24 mouse cellular contexts compared by ENCODE assay signal in the genomic region with DNA sequence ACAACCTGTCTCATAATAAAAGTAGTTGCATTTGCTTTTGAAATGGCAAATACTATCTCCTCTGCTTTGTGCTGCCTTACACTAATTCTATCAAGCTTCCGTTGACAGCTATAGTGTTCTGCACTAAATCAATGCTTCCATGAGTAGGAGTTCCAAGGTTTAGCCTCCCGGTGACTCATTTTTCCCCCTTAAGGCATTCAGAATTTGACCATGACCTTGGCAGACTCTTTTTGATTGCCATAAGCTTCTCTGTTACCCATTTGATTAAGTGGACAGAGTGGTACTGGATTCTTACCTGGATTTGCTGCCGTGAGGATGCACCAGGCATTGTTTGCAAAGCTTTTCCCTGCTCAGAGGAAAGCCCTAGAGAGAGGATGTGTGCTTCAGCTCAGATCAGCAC.
DNase-seq lines count a peak whose midpoint lies in the region; ATAC-seq lines count a peak whose summit lies in the region.
"Had no signal": no experiment of that assay in that cellular context is flagged by ENCODE, and none has a peak within 500 bp of the region (broad histone marks: within the 10 kb centered on the region; RNA-seq: fewer than 3 reads in every experiment).

No protein-coding gene starts in this region.

- no peak for ATAC-seq in midbrain, embryonic 14.5 days (ENCODE audit: low FRiP score, low TSS enrichment)
- ATAC-seq in midbrain, embryonic 13.5 days, result no peak
- no peak for ATAC-seq in forebrain, embryonic 16.5 days
- ATAC-seq: activated CD4-positive, CD25-positive, alpha-beta regulatory T cell, adult 4 months; CD4-positive, CD25-positive, alpha-beta regulatory T cell, adult 4 months; forebrain, embryonic 13.5 days; forebrain, postnatal 0 days; intestine, postnatal 0 days had no signal

- no peak overlapping the region for H3K4me3 ChIP-seq in midbrain, embryonic 14.5 days (replicated peaks; ENCODE audit: low read depth, low read length)
- H3K4me3 ChIP-seq in midbrain, embryonic 13.5 days (replicated peaks), result no peak overlapping the region
- H3K4me3 ChIP-seq in forebrain, embryonic 16.5 days (replicated peaks; ENCODE audit: low read length), result no peak overlapping the region
- H3K4me3 ChIP-seq: forebrain, embryonic 10.5 days; forebrain, embryonic 13.5 days; gastrocnemius, adult 2 months; heart, embryonic 13.5 days; hindbrain, embryonic 15.5 days had no signal

- H3K9me3 ChIP-seq in midbrain, embryonic 14.5 days (ENCODE audit: control insufficient read depth, low read length), result no peaks in the 10 kb centered on the region
- no peaks in the 10 kb centered on the region for H3K9me3 ChIP-seq in midbrain, embryonic 13.5 days
- no peaks in the 10 kb centered on the region for H3K9me3 ChIP-seq in forebrain, embryonic 16.5 days (ENCODE audit: control insufficient read depth, low read length)
- H3K9me3 ChIP-seq: forebrain, embryonic 10.5 days; forebrain, embryonic 13.5 days; heart, embryonic 13.5 days; hindbrain, embryonic 15.5 days had no signal

- H3K9ac ChIP-seq in midbrain, embryonic 14.5 days (replicated peaks; ENCODE audit: low read length), result no peak overlapping the region
- no peak overlapping the region for H3K9ac ChIP-seq in midbrain, embryonic 13.5 days (replicated peaks)
- H3K9ac ChIP-seq in forebrain, embryonic 16.5 days (replicated peaks; ENCODE audit: low read depth, low read length), result no peak overlapping the region
- H3K9ac ChIP-seq: forebrain, embryonic 13.5 days; forebrain, postnatal 0 days; heart, embryonic 13.5 days; hindbrain, embryonic 15.5 days had no signal

- H3K27me3 ChIP-seq in midbrain, embryonic 14.5 days (ENCODE audit: control insufficient read depth, insufficient read depth, low read length), result no peaks in the 10 kb centered on the region
- no peaks in the 10 kb centered on the region for H3K27me3 ChIP-seq in midbrain, embryonic 13.5 days
- no peaks in the 10 kb centered on the region for H3K27me3 ChIP-seq in forebrain, embryonic 16.5 days (replicated peaks; ENCODE audit: control insufficient read depth, insufficient read depth, low read length)
- H3K27me3 ChIP-seq: forebrain, embryonic 13.5 days; heart, embryonic 13.5 days; hindbrain, embryonic 15.5 days had no signal

- no peaks in the 10 kb centered on the region for H3K36me3 ChIP-seq in midbrain, embryonic 14.5 days (ENCODE audit: control insufficient read depth, insufficient read depth, low read length)
- H3K36me3 ChIP-seq in midbrain, embryonic 13.5 days, result no peaks in the 10 kb centered on the region
- no peaks in the 10 kb centered on the region for H3K36me3 ChIP-seq in forebrain, embryonic 16.5 days (ENCODE audit: control insufficient read depth, insufficient read depth)
- H3K36me3 ChIP-seq: forebrain, embryonic 10.5 days; heart, embryonic 13.5 days; hindbrain, embryonic 15.5 days had no signal

- DNase-seq in adrenal gland, adult 2 months, result peak; percentile 59
- DNase-seq in adrenal gland, postnatal 4 days (ENCODE audit: low spot score in 2 of 2), result no peak
- no peak for DNase-seq in midbrain, embryonic 14.5 days
- DNase-seq in adrenal gland, postnatal 36 days, result peak; percentile 17 to 35
- no peak for DNase-seq in cerebellum, postnatal 36 days
- DNase-seq: cerebellum, adult 11-12 months; cerebellum, adult 8-10 months; cerebellum, postnatal 10 days; forebrain, postnatal 0 days; gastrocnemius, adult 2 months; gastrocnemius, postnatal 14 days; heart, adult 11 months; heart, postnatal 14 days; heart, postnatal 4 days; kidney, adult 2 months had no signal

- H3K27ac ChIP-seq in midbrain, embryonic 14.5 days (replicated peaks; ENCODE audit: low read depth, low read length), result 0 out of 2 replicates have a peak overlapping the region, but pooled peaks have one; percentile 32
- no peak overlapping the region for H3K27ac ChIP-seq in midbrain, embryonic 13.5 days
- no peak overlapping the region for H3K27ac ChIP-seq in forebrain, embryonic 16.5 days (ENCODE audit: low read length)
- H3K27ac ChIP-seq: forebrain, embryonic 10.5 days; forebrain, embryonic 13.5 days; gastrocnemius, adult 2 months; heart, embryonic 13.5 days; hindbrain, embryonic 15.5 days had no signal

- 70% methylated on average over 3 of the region's 3 CpGs for WGBS in midbrain, embryonic 14.5 days
- WGBS in midbrain, embryonic 13.5 days, result 68% methylated on average over 3 of the region's 3 CpGs
- WGBS in forebrain, embryonic 16.5 days, result 88% methylated on average over 3 of the region's 3 CpGs

- no peaks in the 10 kb centered on the region for H3K4me1 ChIP-seq in midbrain, embryonic 14.5 days (ENCODE audit: control insufficient read depth, insufficient read depth, low read length)
- H3K4me1 ChIP-seq in midbrain, embryonic 13.5 days (replicated peaks), result no peaks in the 10 kb centered on the region
- H3K4me1 ChIP-seq in forebrain, embryonic 16.5 days (replicated peaks; ENCODE audit: control insufficient read depth, insufficient read depth, low read length), result no peaks in the 10 kb centered on the region
- H3K4me1 ChIP-seq: forebrain, embryonic 10.5 days; forebrain, embryonic 13.5 days; hindbrain, embryonic 15.5 days had no signal

- H3K4me2 ChIP-seq in midbrain, embryonic 14.5 days (ENCODE audit: low read length), result no peak overlapping the region
- no peak overlapping the region for H3K4me2 ChIP-seq in midbrain, embryonic 13.5 days (replicated peaks)
- H3K4me2 ChIP-seq in forebrain, embryonic 16.5 days (ENCODE audit: low read length), result no peak overlapping the region
- H3K4me2 ChIP-seq: forebrain, embryonic 13.5 days; heart, embryonic 13.5 days; hindbrain, embryonic 15.5 days had no signal

Comparison
In these comparisons a context has a peak if more than half of its experiments do, and no peak if none do; other contexts are left out.
1. DNase-seq: peak in adrenal gland, adult 2 months (single experiment) and adrenal gland, postnatal 36 days (2 of 2); none in adrenal gland, postnatal 4 days (0 of 2), midbrain, embryonic 14.5 days (single experiment) and cerebellum, postnatal 36 days (0 of 2).